Mouse (Mus musculus) limb, embryonic 12.5 days (tissue): ENCODE measurements at regions not wholly inside any gene's neighbourhood (a gene's known extent, or its start where the extent isn't known, plus 50 kb on each side); places are given as distances from the start of the nearest gene placed in this dataset.

Experiments
- ATAC-seq: fragments of 200-750 bp; cut with Nextera tagmentation; 2 replicates; pipeline ENCODE4 v1.8.0; 2017; ENCODE audit warnings: low read depth, moderate TSS enrichment; ENCODE audit not compliant: insufficient number of reproducible peaks, insufficient read depth, low FRiP score, low TSS enrichment
- H3K27ac ChIP-seq: fragments of 300-500 bp; sonication (generic); 2 replicates; pipeline ENCODE4 v1.5.1; 2016; ENCODE audit warnings: mild to moderate bottlenecking, moderate library complexity
- H3K27me3 ChIP-seq: fragments of 300-500 bp; sonication (generic); 2 replicates; pipeline ENCODE4 v1.6.1; 2016; ENCODE audit warnings: mild to moderate bottlenecking, moderate library complexity
- H3K36me3 ChIP-seq: fragments of 300-500 bp; sonication (generic); 2 replicates; pipeline ENCODE4 v1.6.1; 2016; ENCODE audit warnings: mild to moderate bottlenecking, moderate library complexity
- H3K4me1 ChIP-seq: fragments of 300-500 bp; sonication (generic); replicated peaks from 2 replicates; pipeline ENCODE4 v1.6.1; 2016
- H3K4me2 ChIP-seq: fragments of 300-500 bp; sonication (generic); 2 replicates; pipeline ENCODE4 v1.6.1; 2016; ENCODE audit warnings: mild to moderate bottlenecking, moderate library complexity
- H3K4me3 ChIP-seq: fragments of 300-500 bp; sonication (generic); replicated peaks from 2 replicates; pipeline ENCODE4 v1.5.1; 2016; ENCODE audit warnings: mild to moderate bottlenecking
- H3K9ac ChIP-seq: fragments of 300-500 bp; sonication (generic); replicated peaks from 2 replicates; pipeline ENCODE4 v1.6.1; 2016; ENCODE audit warnings: mild to moderate bottlenecking, moderate library complexity
- H3K9me3 ChIP-seq: fragments of 300-500 bp; sonication (generic); 2 replicates; pipeline ENCODE4 v1.6.1; 2016; ENCODE audit warnings: mild to moderate bottlenecking, moderate library complexity
- WGBS: fragments of 180-500 bp; shearing (Covaris S2); methylation state at CpG from one replicate; pipeline ENCODE4 v1.1.7; 2016; 5-methylcytosine and 5-hydroxymethylcytosine counted together

GRCm38 (mm10) chr5:128482617-128483440 lies 50.0 kb upstream of the Tmem132d start:
- Histone ChIP-seq H3K9me3 (no peaks in the 10 kb centered on the region), H3K36me3 (no peaks in the 10 kb centered on the region), H3K4me2 (peak overlapping the region; percentile 51), H3K27ac (no peak overlapping the region), H3K4me1 (0 out of 2 replicates have a peak, but pooled peaks cover 5% of the 10 kb centered on the region), H3K9ac (no peak overlapping the region), H3K27me3 (peaks cover 37% of the 10 kb centered on the region), H3K4me3 (peak overlapping the region; percentile 28)
- no peak for ATAC-seq
- WGBS: 3% methylated on average over 20 of the region's 20 CpGs
